Mouse (Mus musculus) forebrain, embryonic 15.5 days (tissue): ENCODE data around the gene Thrap3. TPM values are rescaled to one million over a fixed set of nuclear protein-coding genes. Genes with fewer than 3 reads are reported as not detected.
"Not testable (repeated sequence)": the region's sequence is repeated elsewhere in the genome, so short reads cannot be mapped to it uniquely, and the experiment has no call there.

Experiments
- ATAC-seq: fragments of 200-750 bp; cut with Nextera tagmentation; replicated peaks from 2 replicates; pipeline ENCODE4 v1.8.0; 2017; ENCODE audit warnings: mild to moderate bottlenecking, moderate TSS enrichment, moderate library complexity
- H3K27ac ChIP-seq: fragments of 300-500 bp; sonication (generic); replicated peaks from 2 replicates; pipeline ENCODE4 v1.5.1; 2015; ENCODE audit warnings: mild to moderate bottlenecking, inconsistent platforms
- H3K27me3 ChIP-seq: fragments of 300-500 bp; sonication (generic); 2 replicates; pipeline ENCODE4 v1.6.1; 2015; ENCODE audit warnings: inconsistent platforms
- H3K36me3 ChIP-seq: fragments of 300-500 bp; sonication (generic); 2 replicates; pipeline ENCODE4 v1.6.1; 2015; ENCODE audit warnings: mild to moderate bottlenecking, inconsistent platforms
- H3K4me1 ChIP-seq: fragments of 300-500 bp; sonication (generic); 2 replicates; pipeline ENCODE4 v1.6.1; 2015; ENCODE audit warnings: inconsistent platforms
- H3K4me2 ChIP-seq: fragments of 300-500 bp; sonication (generic); replicated peaks from 2 replicates; pipeline ENCODE4 v1.6.1; 2015; ENCODE audit warnings: mild to moderate bottlenecking, inconsistent platforms
- H3K4me3 ChIP-seq: fragments of 300-500 bp; sonication (generic); 2 replicates; pipeline ENCODE4 v1.5.1; 2015; ENCODE audit warnings: mild to moderate bottlenecking, inconsistent platforms
- H3K9ac ChIP-seq: fragments of 300-500 bp; sonication (generic); replicated peaks from 2 replicates; pipeline ENCODE4 v1.6.1; 2015; ENCODE audit warnings: mild to moderate bottlenecking, inconsistent platforms
- H3K9me3 ChIP-seq: fragments of 300-500 bp; sonication (generic); 2 replicates; pipeline ENCODE4 v1.6.1; 2016; ENCODE audit warnings: inconsistent platforms
- whole genome bisulfite sequencing: fragments of 180-500 bp; shearing (Covaris S2); methylation state at CpG from one replicate; pipeline ENCODE4 v1.1.7; 2015; ENCODE audit warnings: mixed read lengths; 5-methylcytosine and 5-hydroxymethylcytosine counted together
- polyA plus RNA-seq: library from polyadenylated mRNA; unstranded; fragments of >200 nt; fragmentation: Nextera tagmentation; extraction: Ambion mirVana; gene quantifications from 2 replicates; pipeline ENCODE4 v1.2.1, GENCODE M21; 2015

Gene Thrap3
- polyA plus RNA-seq, 1 experiment from 2014 or later = 179 TPM

DNA sequence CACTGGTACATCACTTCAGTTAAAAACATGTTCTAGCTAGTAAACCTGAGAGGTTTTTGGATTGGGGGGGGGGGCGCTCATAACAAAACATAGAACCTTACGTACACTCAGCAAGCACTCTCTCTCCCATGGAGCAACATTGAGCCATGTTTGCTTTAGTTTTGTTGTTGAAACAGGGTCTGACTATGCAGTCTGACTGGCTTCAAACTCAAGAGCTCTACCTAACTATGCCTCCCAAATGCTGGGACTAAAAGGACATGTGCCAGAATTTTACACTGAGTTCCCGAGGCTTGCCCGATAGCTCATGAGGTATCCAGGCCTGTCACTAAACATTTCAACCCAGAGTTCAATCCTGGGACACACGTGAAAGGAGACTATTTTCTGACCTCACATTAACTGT, 19.5 kb downstream of the Thrap3 start:
- Histone ChIP-seq H3K4me3 (no peak overlapping the region), H3K36me3 (peaks cover 32% of the 10 kb centered on the region), H3K9me3 (no peaks in the 10 kb centered on the region), H3K27me3 (no peaks in the 10 kb centered on the region), H3K4me1 (no peaks in the 10 kb centered on the region), H3K4me2 (no peak overlapping the region), H3K9ac (no peak overlapping the region), H3K27ac (no peak overlapping the region)
- no peak for ATAC-seq
- 93% methylated on average over 5 of the region's 5 CpGs for WGBS

DNA sequence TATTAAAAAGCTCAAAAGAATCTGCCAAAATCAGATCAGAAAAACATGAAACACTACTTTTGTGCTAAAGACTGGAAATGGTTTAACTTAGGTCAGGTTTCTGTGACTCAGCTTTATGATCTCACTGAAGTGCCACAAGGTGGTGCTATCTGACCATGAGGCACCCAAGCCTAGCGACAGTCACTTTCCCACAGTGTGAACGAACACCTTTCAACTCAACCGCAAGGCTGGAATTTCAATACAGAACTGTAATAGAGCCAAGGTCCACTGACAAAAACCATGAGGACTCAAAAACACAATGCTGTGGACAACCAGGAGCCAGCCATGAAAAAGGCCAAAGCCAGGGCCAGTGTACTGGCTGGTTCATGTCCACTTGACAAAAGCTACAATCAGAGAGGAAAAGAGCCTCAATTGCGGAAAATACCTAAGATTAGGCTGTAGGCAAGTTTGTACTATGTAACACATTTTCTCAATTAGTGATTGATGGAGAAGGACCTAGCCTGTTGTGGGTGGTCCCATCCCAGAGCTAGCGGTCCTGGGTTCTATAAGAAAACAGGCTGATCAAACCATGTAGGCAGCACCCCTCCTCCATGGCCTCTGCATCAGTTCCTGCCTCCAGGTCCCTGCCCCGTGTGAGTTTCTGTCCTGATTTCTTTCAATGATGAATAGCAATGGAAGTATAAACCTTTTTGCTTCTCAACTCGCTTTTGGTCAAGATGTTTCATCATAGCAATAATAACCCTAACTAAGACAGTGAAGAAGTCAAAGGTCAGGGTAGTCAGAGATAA, 21.2 kb downstream of the Thrap3 start:
- WGBS = 55% methylated on average over 7 of the region's 7 CpGs
- Histone ChIP-seq H3K36me3 (peaks cover 45% of the 10 kb centered on the region), H3K9ac (no peak overlapping the region), H3K4me1 (no peaks in the 10 kb centered on the region), H3K27ac (no peak overlapping the region), H3K9me3 (no peaks in the 10 kb centered on the region), H3K27me3 (no peaks in the 10 kb centered on the region), H3K4me3 (no peak overlapping the region), H3K4me2 (no peak overlapping the region)
- ATAC-seq = no peak

DNA sequence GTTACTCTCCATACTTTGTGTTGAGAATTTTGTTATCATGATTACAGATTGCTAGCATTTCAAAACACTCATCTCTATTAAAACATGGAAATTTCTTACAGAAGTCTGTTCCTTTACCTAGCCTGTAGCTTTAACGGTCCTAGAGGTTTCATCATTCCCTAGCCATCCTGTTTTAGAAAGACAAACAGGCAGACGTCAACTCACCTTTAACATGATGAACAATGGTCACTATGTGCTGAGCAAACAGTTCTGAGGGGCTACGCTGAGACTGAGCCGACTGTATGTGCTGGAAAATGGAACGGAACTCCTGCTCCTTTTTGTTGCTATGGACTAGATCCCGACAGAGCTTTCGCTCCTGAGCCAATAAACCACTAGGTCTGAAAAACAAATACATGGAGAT, 26.6 kb downstream of the Thrap3 start:
- 95% methylated on average over 7 of the region's 7 CpGs for WGBS
- H3K4me3 ChIP-seq, ATAC-seq, H3K4me2 ChIP-seq, H3K9me3 ChIP-seq, H3K27ac ChIP-seq, H3K9ac ChIP-seq, H3K27me3 ChIP-seq, H3K4me1 ChIP-seq: not testable (repeated sequence)
- peaks cover 77% of the 10 kb centered on the region for H3K36me3 ChIP-seq

DNA sequence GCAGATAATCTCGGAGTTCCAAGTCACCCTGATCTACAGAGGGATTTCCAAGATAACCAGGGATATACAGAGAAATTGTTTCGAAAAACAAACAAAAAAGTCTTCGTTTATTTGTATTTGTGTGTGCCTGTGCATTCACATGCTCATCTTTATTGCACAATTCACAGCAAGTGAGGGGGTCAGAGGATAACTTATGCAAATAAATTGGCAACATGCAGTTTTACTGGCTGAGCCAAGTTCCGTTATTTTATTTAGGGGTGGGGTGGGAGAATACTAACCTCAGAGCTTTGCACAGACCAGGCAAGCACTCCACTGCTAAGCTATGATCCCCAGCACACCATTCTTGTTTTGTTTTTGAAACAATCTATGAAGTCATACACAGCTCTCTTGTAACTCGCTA, 28.8 kb downstream of the Thrap3 start:
- Histone ChIP-seq H3K27me3 (no peaks in the 10 kb centered on the region), H3K36me3 (peaks cover 84% of the 10 kb centered on the region), H3K4me2 (no peak overlapping the region), H3K4me3 (no peak overlapping the region), H3K27ac (no peak overlapping the region), H3K9ac (no peak overlapping the region), H3K9me3 (no peaks in the 10 kb centered on the region), H3K4me1 (no peaks in the 10 kb centered on the region)
- 91% methylated on average over 5 of the region's 5 CpGs for WGBS
- ATAC-seq = no peak

DNA sequence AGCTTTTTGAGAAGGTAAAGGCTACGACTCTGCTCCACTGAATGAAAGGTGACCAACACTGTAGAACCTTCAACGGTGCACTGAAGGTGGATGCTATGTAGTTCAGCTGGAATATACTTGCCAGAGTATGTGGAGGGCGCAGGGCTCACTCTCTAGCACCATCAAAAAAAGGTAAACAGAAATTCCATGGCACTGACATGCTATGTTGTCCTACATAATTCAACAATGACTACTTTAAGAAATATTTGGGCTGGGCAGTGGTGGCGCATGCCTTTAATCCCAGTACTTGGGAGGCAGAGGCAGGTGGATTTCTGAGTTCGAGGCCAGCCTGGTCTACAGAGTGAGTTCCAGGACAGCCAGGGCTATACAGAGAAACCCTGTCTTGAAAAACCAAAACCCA, 31.8 kb downstream of the Thrap3 start:
- H3K27ac ChIP-seq, H3K27me3 ChIP-seq, H3K9me3 ChIP-seq, H3K4me1 ChIP-seq, ATAC-seq, H3K4me2 ChIP-seq, H3K9ac ChIP-seq, H3K4me3 ChIP-seq: not testable (repeated sequence)
- peaks cover 80% of the 10 kb centered on the region for H3K36me3 ChIP-seq
- WGBS = 98% methylated on average over 5 of the region's 5 CpGs

DNA sequence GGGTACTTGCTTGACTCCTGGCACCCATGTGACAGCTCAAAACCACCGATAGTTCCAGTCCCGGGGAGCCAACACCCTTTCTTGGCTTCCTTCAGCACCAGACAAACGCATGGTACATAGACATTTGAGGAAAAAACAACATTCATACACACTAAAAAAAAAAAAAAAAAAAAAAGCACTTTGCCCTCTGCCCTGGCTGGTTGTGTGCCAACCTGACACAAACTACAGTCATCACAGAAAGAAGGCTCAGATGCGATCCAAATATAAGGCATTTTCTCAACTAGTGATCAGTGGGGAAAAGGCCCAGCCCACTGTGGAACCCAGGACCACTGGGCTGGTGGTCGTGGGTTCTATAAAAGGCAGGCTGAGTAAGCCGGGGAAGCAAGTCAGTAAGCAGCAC, 33.7 kb downstream of the Thrap3 start:
- peaks cover 63% of the 10 kb centered on the region for H3K36me3 ChIP-seq
- WGBS = 94% methylated on average over 6 of the region's 6 CpGs

DNA sequence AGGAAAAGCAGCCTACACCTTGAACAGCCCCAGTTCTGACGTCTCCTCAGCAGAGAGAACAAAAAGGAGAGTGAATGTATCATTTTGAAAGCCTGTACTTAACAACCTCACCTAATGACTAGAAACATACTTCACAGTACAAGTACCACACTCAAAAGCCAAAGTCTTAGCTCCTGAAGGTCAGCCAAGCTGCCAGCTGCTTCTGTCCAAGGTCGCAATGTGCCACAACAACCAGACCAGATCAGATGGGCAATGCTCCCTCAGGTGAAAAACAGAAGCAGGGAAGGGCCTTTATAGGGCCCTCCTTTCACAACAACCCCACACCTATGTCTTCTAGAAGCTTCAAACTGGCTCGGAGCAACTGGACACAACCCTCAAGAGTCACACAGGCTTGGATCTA, 36.5 kb downstream of the Thrap3 start:
- Histone ChIP-seq H3K4me2 (no peak overlapping the region), H3K4me3 (no peak overlapping the region), H3K4me1 (peaks cover 13% of the 10 kb centered on the region), H3K9me3 (no peaks in the 10 kb centered on the region), H3K9ac (no peak overlapping the region), H3K36me3 (peaks cover 37% of the 10 kb centered on the region), H3K27ac (no peak overlapping the region), H3K27me3 (no peaks in the 10 kb centered on the region)
- no peak for ATAC-seq
- WGBS = 68% methylated on average over 3 of the region's 3 CpGs

More for the DNA sequence above, 33.7 kb downstream of the Thrap3 start:
- H3K4me3 ChIP-seq = no peak overlapping the region
- H3K27me3 ChIP-seq = no peaks in the 10 kb centered on the region
- no peak overlapping the region for H3K27ac ChIP-seq
- no peaks in the 10 kb centered on the region for H3K9me3 ChIP-seq
- ATAC-seq = no peak
- no peaks in the 10 kb centered on the region for H3K4me1 ChIP-seq
- H3K4me2 ChIP-seq = no peak overlapping the region
- no peak overlapping the region for H3K9ac ChIP-seq

DNA sequence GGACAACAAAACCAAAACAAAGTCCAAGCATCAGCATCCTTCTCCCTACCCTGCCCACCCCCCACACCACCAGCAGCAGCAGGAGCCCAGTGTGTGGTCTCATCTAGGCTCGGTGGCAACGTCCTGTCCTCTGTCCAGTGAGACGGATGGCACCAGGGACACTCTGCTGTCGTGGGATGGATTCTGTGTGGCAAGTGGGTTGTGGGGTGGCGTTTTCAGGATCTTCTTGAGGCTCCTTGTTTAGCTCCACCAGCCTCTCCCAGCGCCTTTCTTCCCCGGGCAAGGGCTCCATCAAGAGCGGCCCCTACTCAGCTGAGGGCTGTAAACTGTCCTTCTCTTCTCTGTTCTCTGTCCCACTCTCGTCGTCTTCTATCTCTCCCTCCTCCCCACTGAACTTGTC, 37.5 kb downstream of the Thrap3 start:
- Histone ChIP-seq H3K36me3 (peaks cover 29% of the 10 kb centered on the region), H3K4me1 (peaks cover 13% of the 10 kb centered on the region)
- H3K4me3 ChIP-seq, H3K9me3 ChIP-seq, ATAC-seq, H3K27me3 ChIP-seq, H3K4me2 ChIP-seq, H3K9ac ChIP-seq, H3K27ac ChIP-seq: not testable (repeated sequence)
- WGBS = 76% methylated on average over 10 of the region's 10 CpGs

DNA sequence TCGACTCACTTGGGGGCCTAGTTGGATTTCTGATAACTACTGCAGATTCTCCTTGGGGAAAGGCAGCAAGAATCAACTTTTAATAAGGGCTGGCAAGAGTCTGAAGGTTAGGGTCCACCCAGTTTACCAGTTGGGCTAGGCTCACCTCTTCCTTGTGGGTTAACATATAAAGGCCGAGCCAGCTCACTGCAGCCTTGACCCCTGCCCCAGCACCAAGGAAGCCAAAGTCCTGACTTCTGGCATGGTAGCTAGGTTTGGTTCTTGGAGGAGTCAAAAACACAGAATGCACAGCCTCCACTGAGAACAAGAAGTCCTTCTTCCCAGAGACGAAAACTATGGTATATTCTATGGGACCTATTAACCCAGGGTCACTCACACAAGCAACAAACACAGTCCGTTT, 38.9 kb downstream of the Thrap3 start:
- no peak overlapping the region for H3K27ac ChIP-seq
- H3K36me3 ChIP-seq = peaks cover 16% of the 10 kb centered on the region
- 65% methylated on average over 4 of the region's 4 CpGs for WGBS
- no peak overlapping the region for H3K9ac ChIP-seq
- no peaks in the 10 kb centered on the region for H3K9me3 ChIP-seq
- no peak overlapping the region for H3K4me3 ChIP-seq
- H3K27me3 ChIP-seq = no peaks in the 10 kb centered on the region
- no peak overlapping the region for H3K4me2 ChIP-seq
- no peak for ATAC-seq
- H3K4me1 ChIP-seq = peaks cover 13% of the 10 kb centered on the region

DNA sequence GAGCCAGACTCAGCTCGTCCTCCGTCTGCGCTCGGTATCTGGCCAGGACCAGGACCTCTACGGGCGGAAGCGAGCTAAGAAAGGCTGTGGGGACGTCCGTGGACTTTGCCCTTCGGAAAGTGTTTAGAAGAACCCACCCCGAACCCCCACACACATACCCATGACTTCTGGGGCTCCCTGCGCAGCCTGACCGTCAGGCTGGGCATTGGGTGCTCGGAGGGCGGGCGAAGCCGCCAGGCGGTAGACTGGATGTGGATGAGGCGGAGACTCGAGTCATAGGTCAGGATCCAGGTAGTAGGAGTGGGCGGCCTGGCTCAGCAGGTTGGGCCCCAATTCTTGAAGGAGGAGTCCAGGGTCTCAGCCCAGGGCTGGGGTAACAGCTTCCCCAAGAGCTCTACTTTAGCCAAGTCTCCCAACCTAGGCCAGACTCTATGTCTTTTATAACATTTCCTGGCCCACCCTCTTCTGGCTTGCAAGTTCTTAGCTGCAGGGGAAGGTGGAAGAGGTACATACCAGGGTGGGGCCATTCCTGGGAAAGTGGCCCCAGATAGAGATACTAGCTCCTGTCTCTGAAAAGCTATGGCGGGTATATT, 39.4 kb downstream of the Thrap3 start, which contains the start of gene Sh3d21:
Sh3d21 (minus strand) TSS at position 425 of the 593 bp plus-strand sequence.
- no peaks in the 10 kb centered on the region for H3K27me3 ChIP-seq
- no peaks in the 10 kb centered on the region for H3K9me3 ChIP-seq
- 9% methylated on average over 22 of the region's 22 CpGs for WGBS
- peaks cover 13% of the 10 kb centered on the region for H3K4me1 ChIP-seq
- H3K36me3 ChIP-seq = peaks cover 16% of the 10 kb centered on the region
- peak within 1 kb of the TSS; percentile 95 for H3K4me2 ChIP-seq
- H3K4me3 ChIP-seq = peak within 1 kb of the TSS; percentile 55
- ATAC-seq = peak; percentile 56
- 0 out of 2 replicates have a peak within 1 kb of the TSS, but pooled peaks have one; percentile 9 for H3K27ac ChIP-seq
- H3K9ac ChIP-seq = peak within 1 kb of the TSS; percentile 68

DNA sequence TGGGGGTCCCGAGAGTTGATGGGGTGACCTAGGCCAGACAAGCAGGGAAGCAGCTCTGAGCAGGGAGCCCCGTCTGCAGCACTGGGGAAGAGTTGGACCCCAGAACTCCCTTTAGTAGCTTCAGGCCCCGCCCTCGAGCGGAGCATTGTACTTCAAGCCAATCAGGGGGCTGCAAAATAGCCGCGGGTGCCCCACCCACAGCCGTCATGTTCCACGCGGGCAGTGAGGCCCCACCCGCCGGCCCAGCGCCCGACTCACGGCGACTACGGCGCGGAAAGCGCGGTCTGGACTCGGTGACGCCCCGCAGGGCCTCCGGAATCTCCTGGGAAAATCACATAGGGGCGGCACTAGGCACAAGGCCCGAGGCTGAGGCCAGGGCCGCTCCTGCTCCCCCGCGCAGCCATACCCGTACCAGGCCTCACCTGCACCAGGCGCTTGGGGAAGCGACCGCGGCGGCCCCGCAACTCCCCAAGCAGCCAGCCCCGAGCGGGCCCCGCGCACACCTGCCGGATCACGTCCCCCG, 40.0 kb downstream of the Thrap3 start:
- Histone ChIP-seq H3K9me3 (no peaks in the 10 kb centered on the region), H3K4me2 (peak overlapping the region; percentile 95), H3K27ac (0 out of 2 replicates have a peak overlapping the region, but pooled peaks have one; percentile 9), H3K4me3 (peak overlapping the region; percentile 55), H3K36me3 (peaks cover 16% of the 10 kb centered on the region), H3K9ac (peak overlapping the region; percentile 68), H3K27me3 (no peaks in the 10 kb centered on the region), H3K4me1 (peaks cover 13% of the 10 kb centered on the region)
- ATAC-seq = peak; percentile 93
- WGBS = 1% methylated on average over 44 of the region's 44 CpGs

DNA sequence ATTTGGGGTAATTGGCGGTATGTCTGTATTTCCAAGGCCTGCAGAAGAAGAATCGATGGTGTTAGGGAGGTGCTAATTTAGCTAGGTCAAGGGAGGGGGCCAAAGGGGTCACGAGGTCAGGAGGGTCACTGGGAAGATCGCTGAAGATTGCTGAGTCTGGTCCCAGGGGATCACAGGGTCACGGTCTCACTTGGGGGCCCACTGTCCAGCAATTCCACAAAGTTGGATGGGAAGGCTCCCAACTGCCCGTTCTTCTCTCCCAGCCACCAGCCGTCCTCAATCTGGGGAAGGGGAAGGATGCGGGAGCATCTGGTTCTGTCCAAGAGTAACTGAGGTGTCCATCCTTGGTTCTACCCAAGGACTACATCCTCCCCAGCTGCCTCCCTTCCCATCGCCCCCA, 40.6 kb downstream of the Thrap3 start:
- Histone ChIP-seq H3K4me1 (peaks cover 13% of the 10 kb centered on the region), H3K9me3 (no peaks in the 10 kb centered on the region), H3K27me3 (no peaks in the 10 kb centered on the region), H3K4me3 (peak overlapping the region; percentile 55; the same call in 1 of the 2 replicates), H3K27ac (no peak overlapping the region), H3K9ac (no peak overlapping the region), H3K36me3 (peaks cover 13% of the 10 kb centered on the region), H3K4me2 (peak overlapping the region; percentile 95)
- WGBS = 74% methylated on average over 9 of the region's 9 CpGs
- no peak for ATAC-seq
